Mouse (Mus musculus): ENCODE measurements at regions not wholly inside any gene's neighbourhood (a gene's known extent, or its start where the extent isn't known, plus 50 kb on each side); places are given as distances from the start of the nearest gene placed in this dataset.

GRCm38 (mm10) chr13:72541706-72542105 lies 86.9 kb upstream of the Irx2 start:
- TF ChIP-seq ZC3H11A (IDR thresholded peaks at IDR 0.05; ENCODE audit: borderline replicate concordance, low read depth, low read length) (no peak), MAFK (IDR thresholded peaks at IDR 0.05; ENCODE audit: insufficient read depth, low read depth, low read length) (no peak)

All from ES-E14 (cell line).